Mouse (Mus musculus) adrenal gland, postnatal 10 days (tissue): ENCODE results near the gene Dnajc11. TPM values are rescaled to one million over a fixed set of nuclear protein-coding genes. Genes with fewer than 3 reads are reported as not detected.
A peak's percentile ranks its signal among the peaks of the same experiment; 100 is the strongest.

Experiments used
- DNase-seq: peaks from one replicate; pipeline ENCODE4 v3.0.0; 2021; ENCODE audit warnings: mixed read lengths
- total RNA-seq, 2 experiments: library from RNA; stranded (reverse); gene quantifications; 2 replicates each; pipeline ENCODE4 v1.2.3; 2021

The Dnajc11 gene
- total RNA-seq, 2 experiments from 2014 or later, result 99.3 to 120 TPM

DNA sequence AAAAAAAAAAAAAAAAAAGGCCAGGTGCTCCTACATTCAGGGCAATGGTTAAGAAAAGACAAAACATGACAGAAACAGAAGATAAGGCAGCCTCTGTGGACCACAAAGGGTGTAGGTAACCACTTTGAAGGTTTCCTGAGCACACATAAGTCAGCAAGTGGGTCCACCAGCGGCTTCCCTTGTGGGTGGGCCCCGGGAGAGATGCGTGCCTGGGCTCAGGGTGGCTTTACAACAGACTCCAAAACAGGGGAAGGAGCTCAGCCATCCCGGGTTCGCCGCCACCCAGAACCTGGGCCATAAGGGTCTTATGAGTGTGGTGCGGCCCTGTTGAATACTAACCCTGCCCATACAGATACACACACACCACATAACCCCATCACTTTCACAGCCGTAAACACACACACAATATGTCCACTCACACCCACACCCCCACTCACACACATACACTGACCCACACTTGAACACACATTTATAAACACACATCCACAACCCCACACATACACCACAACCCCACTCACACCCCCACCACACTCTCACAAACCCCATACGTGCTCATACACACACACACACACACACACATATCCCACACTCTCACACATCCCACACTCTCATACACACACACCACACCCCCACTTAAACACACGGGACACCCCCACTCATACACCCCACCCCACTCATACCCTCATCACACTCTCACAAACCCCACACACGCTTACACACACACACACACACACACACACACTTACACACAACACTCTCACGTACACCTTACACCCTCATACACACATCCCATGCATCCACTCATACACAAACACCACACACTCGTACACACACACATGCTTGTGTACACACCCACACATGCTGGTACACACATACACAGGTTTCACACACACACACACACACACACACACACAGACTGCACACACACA, 651 bp upstream of the Dnajc11 start:
- DNase-seq, result no peak

DNA sequence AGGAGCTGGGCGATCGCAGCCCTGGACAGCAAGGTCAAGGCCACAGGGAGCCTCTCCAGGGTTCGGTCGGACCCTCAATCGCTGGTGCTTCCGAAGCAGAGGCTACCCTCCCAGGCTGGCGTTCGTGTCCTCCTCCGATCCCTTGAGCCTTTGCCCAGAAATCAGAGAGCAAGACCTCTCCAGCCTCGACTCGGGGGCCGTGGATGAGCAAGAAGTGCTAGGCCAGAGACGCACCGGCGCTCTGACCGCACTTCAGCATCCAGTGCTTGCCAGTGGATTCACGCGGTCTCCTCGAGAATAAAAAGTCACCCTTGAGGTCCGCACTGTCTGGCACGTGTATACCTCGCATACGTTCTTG, 703 bp downstream of the Dnajc11 start:
- DNase-seq, result peak; percentile 45

DNA sequence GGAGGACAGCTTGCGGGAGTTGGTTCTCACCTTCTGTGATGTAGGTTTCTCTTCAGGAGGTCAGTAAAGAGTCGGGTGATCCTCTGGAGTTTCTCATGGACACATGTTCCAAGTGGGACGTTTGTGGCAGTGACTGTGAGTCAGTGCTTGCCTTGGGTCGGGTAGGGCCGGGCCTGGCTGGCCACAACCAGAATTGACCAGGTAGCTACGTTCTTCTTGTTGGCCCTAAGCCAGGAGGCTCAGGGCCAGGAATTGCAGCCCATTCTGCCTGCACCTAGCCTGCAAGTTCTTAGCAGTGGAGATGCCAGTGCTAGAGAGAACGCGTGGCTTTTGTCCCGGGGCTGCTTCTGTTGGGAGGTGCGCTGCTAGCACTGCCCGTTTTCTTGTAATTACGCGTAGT, 4.0 kb downstream of the Dnajc11 start:
- peak; percentile 47 for DNase-seq

GRCm38 (mm10) chr4:151938089-151938488, 4.6 kb downstream of the Dnajc11 start:
- no peak for DNase-seq

DNA sequence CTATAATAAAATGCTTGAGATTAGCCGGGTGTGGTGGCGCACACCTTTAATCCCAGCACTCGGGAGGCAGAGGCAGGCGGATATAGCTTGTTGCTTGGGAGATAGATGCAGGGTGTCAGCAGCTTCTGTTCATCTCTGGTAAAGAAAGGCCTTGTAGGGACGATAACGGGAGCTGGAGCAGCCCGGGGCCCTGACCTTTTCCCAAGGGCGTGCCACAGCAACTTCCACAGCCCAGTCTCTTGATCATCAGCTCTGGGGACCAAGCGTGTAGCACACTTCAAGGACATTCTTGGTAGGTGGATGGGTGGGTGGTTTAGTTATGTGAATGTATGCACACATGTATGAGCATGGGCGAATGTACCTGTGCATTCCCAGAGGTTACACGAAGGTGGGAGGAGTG, 12.7 kb downstream of the Dnajc11 start:
- DNase-seq, result peak; percentile 53

DNA sequence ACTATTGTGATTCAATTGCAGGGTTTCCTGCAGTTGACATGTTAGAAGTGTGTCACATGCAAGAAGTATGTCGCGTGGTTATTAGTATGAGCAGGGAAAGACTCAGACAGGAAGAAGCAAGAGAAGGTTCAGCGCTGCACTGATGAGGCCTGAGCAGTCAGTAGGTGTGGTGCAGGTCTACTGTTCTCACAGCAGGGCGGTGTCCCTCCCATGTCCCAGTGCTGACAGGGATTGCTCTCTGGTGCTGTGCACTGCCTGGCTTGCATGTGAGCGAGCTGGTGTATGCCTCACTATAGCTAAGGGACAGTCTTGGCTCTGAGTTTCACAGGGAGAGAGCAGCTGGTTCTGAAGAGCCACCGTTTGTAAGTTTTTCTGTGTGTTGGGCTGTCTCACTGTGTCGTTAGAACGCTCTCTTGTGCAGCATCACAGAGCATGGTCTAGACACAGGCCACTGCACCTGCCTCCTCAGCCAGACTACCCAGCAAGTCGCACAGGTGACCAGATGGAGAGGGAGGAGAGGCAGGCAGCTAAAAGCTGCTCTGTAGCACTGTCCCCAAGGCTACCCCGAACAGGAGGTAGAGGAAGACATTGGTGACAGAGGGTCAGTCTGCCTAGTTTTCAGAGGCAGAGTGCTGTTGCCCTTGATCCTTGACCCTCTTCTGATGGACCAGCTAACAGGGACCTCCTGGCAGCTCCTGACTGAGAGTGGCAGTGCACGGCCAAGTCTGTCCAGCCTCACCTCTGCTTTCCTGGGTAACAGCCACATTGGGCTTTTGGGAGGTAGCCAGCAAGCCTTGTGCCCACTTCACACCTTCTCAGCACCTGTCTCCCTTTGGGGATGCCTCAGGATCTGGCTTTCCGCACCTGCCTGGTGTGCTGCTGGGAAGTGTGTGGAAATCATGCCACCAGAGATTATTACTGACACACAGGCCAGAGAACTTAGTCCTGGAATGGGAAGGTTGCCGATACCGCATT, 15.3 kb downstream of the Dnajc11 start:
- DNase-seq, result no peak

DNA sequence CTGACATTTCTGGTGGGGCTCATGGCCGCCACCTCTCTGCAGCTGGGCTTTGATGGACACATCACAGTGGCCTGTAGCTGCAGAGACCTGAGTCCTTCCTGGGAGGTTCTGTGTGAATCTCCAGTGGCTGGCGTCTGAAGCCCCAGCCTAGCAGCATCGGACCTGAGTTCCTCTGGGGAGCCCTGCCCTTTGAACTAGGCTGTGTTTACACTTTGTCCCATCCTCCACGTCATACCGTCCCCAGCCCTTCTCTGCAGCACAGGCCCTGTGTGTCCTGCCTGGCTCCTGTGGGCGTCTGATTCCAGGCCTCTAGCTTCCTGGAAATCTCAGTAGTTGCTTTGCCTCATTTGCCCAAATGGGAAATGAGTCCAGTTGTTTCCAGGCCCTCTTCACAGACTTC, 19.7 kb downstream of the Dnajc11 start:
- DNase-seq, result no peak

DNA sequence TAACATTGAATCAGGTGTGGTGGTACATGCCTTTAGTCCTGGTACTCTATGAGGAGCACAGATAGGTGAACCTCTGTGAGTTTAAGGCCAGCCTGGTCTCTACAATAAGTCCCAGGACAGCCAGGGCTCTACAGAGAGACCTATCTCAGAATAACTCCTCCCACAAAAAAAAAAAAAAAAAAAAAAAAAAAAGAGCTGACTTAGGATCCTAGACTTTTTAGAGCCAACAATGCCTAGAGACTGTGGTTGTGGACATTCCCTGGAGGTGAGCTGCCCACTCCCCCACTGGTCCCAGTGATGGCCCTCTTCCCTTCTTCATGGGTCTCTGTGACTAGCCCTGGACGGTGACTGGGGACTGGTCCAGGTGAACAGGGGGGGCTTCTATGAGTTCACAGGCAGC, 22.3 kb downstream of the Dnajc11 start:
- no peak for DNase-seq

- no peak for DNase-seq
Measured at GRCm38 (mm10) chr4:151957584-151958315, 24.3 kb downstream of the Dnajc11 start.

DNA sequence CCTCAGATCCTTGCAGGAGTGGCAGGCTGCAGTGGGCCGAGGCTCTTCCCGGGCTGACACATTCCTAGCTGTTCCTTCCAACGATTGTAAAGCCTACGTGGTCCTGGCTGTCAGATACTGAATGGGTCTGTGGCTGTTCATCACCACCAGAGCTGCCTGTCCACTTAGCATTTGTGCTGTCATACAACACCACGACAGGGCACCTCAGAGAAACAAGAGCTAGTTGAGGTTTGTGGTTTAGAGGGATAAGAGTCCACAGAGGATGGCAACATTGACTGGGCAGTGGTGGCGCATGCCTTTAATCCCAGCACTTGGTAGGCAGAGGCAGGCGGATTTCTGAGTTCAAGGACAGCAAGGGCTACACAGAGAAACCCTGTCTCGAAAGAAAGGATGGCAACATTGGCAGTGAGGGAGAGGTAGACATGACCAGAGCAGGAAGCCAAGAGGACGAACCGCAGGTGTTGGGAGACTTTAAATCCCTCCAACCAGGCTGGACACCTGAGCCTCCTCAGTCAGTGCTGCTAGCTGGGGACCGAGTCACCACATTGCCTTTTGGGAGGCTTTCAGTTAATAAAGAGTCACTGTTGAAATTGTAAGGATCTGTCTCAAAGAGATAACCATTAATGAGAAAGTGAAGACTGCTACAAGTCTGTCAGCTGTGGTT, 26.5 kb downstream of the Dnajc11 start:
- no peak for DNase-seq

DNA sequence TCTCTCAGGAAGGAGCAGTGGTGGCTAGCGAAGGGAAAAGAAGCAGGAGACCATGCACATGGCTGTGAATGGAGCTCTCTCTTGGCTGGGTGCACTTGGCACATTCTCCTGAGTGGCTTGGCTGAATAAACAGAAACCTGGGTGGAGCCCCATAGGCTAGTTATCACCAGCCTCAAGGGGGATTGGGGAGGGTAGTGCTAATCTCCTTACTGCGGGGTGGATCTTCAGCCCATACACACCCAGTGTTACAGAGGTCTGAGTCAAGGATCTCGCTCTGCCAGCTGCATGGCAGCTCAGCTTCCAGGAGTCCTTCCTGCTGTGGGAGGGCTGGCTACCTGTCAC, 27.0 kb downstream of the Dnajc11 start:
- DNase-seq, result no peak

GRCm38 (mm10) chr4:151962817-151963216, 29.3 kb downstream of the Dnajc11 start:
- no peak for DNase-seq

- DNase-seq, result no peak
Measured at GRCm38 (mm10) chr4:151968204-151968921, 34.9 kb downstream of the Dnajc11 start.

GRCm38 (mm10) chr4:151972221-151972967, 38.9 kb downstream of the Dnajc11 start:
- peak; percentile 35 for DNase-seq

DNA sequence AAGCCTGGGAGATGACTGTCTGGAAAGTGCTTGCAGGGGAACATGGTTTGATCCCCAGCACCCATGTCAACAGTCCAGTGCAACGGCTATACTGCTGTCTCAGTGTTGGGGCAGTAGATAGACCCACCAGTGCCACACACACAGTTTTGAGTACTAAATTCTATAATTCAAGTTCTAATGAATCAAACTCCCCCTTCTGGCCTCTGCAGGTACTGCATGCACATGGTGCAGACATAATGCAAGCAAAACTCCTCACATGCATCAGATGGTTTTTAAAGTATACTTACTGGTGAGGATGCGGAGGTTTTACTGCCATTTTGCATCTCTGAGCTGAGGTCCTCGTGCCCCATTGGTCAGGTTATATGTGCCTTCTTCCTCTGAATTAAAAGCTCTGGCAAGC, 42.0 kb downstream of the Dnajc11 start:
- peak; percentile 58 for DNase-seq

- DNase-seq, result peak; percentile 92
Measured at GRCm38 (mm10) chr4:151977748-151978147, 44.3 kb downstream of the Dnajc11 start.

DNA sequence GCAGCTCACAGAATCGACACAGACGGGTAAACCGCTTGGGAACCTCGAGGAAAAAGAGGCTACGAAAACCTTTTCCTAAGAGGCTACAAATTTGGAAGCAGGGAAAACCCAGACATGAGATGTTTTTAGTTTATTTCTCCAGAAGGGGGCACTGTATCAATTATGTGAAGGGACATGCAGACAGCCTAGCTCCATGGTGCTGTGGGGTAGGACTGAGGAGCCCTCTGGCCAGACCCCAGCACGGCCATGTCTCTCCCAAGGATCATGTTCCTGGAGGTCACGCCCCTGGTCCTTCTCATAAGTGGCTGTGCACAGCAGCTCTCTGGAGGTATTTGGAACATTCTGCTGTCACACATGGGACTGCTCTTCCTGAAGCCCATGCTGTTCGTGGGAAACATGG, 47.2 kb downstream of the Dnajc11 start:
- no peak for DNase-seq

DNA sequence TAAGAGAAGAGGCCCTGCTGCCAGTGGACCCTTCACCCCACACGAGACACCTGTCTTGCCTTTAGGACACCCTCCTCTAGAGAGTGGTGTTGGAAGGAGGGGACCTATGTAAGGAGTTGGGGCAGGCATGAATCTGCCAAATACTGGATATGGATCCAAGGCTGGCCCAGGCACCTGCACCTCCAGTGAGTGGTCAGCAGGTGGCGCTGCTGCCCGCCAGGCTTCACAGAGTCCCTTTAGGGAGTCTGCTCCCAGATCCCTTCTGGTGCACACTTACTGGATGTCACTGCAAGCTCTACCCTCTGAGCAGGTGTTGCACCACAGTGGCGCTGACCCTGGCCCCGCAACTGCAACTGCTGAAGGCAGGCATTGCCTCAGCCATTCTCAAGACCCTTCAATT, 47.9 kb downstream of the Dnajc11 start:
- peak; percentile 92 for DNase-seq

DNA sequence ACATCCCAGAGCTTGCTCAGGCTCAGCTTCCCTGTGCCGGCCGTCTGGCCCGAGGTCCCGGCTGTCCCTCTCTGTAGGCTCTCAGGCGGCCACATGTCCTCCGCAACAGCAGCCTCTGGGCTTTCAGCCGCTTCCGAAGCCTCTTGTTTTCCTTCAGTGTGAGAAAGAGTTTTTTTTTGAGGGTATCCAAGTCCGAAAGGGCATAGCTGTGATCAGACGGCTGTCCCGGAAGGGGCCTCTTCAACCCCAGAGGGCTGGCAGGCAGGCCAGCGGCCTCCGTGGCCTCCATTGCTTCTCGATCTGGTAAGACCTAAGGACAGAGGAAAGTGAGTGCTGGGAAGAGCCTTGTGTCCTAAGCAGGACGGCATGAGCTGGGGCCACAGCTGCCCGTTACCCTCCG, 49.6 kb downstream of the Dnajc11 start:
- no peak for DNase-seq

DNA sequence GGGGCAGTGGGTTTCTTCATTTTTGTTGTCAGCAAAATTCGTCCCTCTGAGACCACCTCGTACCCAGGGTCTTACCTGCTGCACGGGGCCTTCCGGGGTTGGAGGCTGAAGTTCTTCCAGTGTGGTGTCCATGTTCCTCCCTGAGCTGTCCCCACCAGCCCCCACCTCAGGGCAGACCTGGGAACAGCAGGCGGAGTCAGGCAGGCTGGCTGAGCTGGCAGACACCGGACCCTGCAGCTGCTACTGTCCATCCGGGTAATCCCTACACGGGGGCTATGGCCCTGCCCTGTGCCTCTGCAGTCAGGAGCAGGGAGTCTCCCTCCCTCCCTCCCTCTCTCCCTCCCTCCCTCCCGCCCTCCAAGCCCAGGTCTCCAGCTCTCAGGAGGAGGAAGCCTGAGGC, 50.1 kb downstream of the Dnajc11 start:
- peak; percentile 37 for DNase-seq
